25 mouse cellular contexts compared by ENCODE assay signal in the genomic region with DNA sequence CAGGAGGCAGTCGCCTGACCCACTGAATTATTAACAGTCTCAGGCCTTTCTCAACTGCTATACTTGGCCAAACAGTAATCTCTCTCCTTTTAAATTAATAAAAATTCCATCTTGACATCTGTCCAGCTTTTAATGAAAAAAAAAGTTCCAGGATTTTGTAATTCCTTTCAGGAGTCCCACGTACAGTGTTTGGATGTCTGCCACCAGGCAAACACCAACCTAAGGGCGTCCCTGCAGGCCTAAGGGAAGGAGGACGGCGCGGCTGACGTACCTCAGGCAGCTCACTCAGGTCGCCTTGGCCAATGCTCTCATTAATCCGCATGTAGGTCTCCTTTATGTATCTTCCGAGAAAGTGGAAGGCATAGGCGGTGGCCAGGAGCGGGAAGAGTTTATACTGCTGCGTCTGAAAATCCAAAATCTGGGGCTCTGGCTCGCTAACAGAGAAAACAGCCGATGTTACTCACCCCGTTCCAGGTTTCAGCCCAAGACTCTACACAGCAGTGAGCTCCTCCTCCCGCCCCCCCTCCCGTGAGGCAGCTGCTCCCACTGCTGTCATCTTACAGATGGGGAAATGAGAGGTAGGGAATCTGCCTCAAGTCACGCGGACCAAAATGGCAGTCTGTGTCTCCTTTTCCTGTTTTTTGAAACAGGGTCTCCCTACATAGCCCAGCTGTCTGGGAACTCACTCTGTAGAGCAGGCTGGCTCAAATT. TPM values are rescaled to one million over a fixed set of nuclear protein-coding genes. Genes with fewer than 3 reads are reported as not detected.
DNase-seq lines count a peak whose midpoint lies in the region; ATAC-seq and TF ChIP-seq lines count a peak whose summit lies in the region.
"Had no signal": no experiment of that assay in that cellular context is flagged by ENCODE, and none has a peak within 500 bp of the region (broad histone marks: within the 10 kb centered on the region; RNA-seq: fewer than 3 reads in every experiment).

No protein-coding gene starts in this region.

- H3K9ac ChIP-seq in midbrain, embryonic 13.5 days (replicated peaks): no peak overlapping the region
- H3K9ac ChIP-seq: embryonic facial prominence, embryonic 13.5 days; forebrain, embryonic 15.5 days; hindbrain, embryonic 13.5 days; neural tube, embryonic 12.5 days had no signal

- no peak for TF ChIP-seq CTCF in E14TG2a.4 (conservative IDR thresholded peaks at IDR 0.05; ENCODE audit: low read length)

- no peak overlapping the region for H3K27ac ChIP-seq in midbrain, embryonic 13.5 days
- H3K27ac ChIP-seq: embryonic facial prominence, embryonic 13.5 days; forebrain, embryonic 10.5 days; forebrain, embryonic 15.5 days; hindbrain, embryonic 13.5 days; midbrain, embryonic 10.5 days; neural tube, embryonic 12.5 days had no signal

- 91% methylated on average over 20 of the region's 20 CpGs for WGBS in midbrain, embryonic 13.5 days

- peaks cover 23% of the 10 kb centered on the region for H3K4me1 ChIP-seq in E14TG2a.4 (replicated peaks; ENCODE audit: low read depth, low read length)
- no peaks in the 10 kb centered on the region for H3K4me1 ChIP-seq in midbrain, embryonic 13.5 days (replicated peaks)
- H3K4me1 ChIP-seq: embryonic facial prominence, embryonic 13.5 days; forebrain, embryonic 10.5 days; forebrain, embryonic 15.5 days; hindbrain, embryonic 13.5 days; midbrain, embryonic 10.5 days; neural tube, embryonic 12.5 days had no signal

- H3K27me3 ChIP-seq in E14TG2a.4 (ENCODE audit: insufficient read depth, low read length): no peaks in the 10 kb centered on the region
- H3K27me3 ChIP-seq in midbrain, embryonic 13.5 days: no peaks in the 10 kb centered on the region
- H3K27me3 ChIP-seq: embryonic facial prominence, embryonic 13.5 days; forebrain, embryonic 15.5 days; hindbrain, embryonic 13.5 days; neural tube, embryonic 12.5 days had no signal

- peak overlapping the region; percentile 53; the same call in 1 of the 2 replicates for H3K4me3 ChIP-seq in E14TG2a.4 (replicated peaks; ENCODE audit: low read length)
- H3K4me3 ChIP-seq in midbrain, embryonic 13.5 days (replicated peaks): no peak overlapping the region
- H3K4me3 ChIP-seq: embryonic facial prominence, embryonic 13.5 days; forebrain, embryonic 10.5 days; forebrain, embryonic 15.5 days; hindbrain, embryonic 13.5 days; midbrain, embryonic 10.5 days; myocyte; neural tube, embryonic 12.5 days had no signal

- peaks cover 75% of the 10 kb centered on the region for H3K36me3 ChIP-seq in E14TG2a.4 (ENCODE audit: insufficient read depth, low read length)
- H3K36me3 ChIP-seq in midbrain, embryonic 13.5 days: peaks cover 94% of the 10 kb centered on the region

- intact Hi-C loops in heart, postnatal 25 days (cut with DNase I): no loop called here

- ATAC-seq in frontal cortex, adult (ENCODE audit: low TSS enrichment): peak; percentile 73; the same call in 1 of the 2 replicates
- no peak for ATAC-seq in midbrain, embryonic 13.5 days
- ATAC-seq: forebrain, embryonic 15.5 days; intestine, postnatal 0 days had no signal

- no peak for DNase-seq in frontal cortex, postnatal 14 days (ENCODE audit: low spot score in 2 of 2)
- peak; percentile 63 to 77 for DNase-seq in lung, adult 18-20 months
- DNase-seq in lung, postnatal 14 days: peak; percentile 42
- DNase-seq in heart, postnatal 25 days (ENCODE audit: low spot score): no peak
- no peak for DNase-seq in layer of hippocampus, postnatal 14 days (ENCODE audit: low spot score in 2 of 2)
- DNase-seq: cerebellum, adult 11-12 months; cerebellum, adult 9-11 months; heart, postnatal 36 days; kidney, postnatal 4 days; layer of hippocampus, postnatal 36 days; liver; right cerebral cortex, adult 18-20 months; spleen, adult 18-20 months; thymus, postnatal 14 days had no signal

- no peak overlapping the region for H3K4me2 ChIP-seq in midbrain, embryonic 13.5 days (replicated peaks)
- H3K4me2 ChIP-seq: embryonic facial prominence, embryonic 13.5 days; forebrain, embryonic 15.5 days; hindbrain, embryonic 13.5 days; neural tube, embryonic 12.5 days had no signal

- H3K9me3 ChIP-seq in E14TG2a.4 (ENCODE audit: low read length): no peaks in the 10 kb centered on the region
- H3K9me3 ChIP-seq in midbrain, embryonic 13.5 days: no peaks in the 10 kb centered on the region
- H3K9me3 ChIP-seq: embryonic facial prominence, embryonic 13.5 days; forebrain, embryonic 10.5 days; forebrain, embryonic 15.5 days; hindbrain, embryonic 13.5 days; midbrain, embryonic 10.5 days; neural tube, embryonic 12.5 days had no signal

RNA-seq across cellular contexts. Expression of gene Fbf1, which starts 10.6 kb away (rescaled TPM):
- polyA plus RNA-seq in midbrain, embryonic 13.5 days (2015; fragmentation: Nextera tagmentation; extraction: Ambion mirVana): 69.1 and 76.5 TPM in 2 replicates
- total RNA-seq in heart, postnatal 25 days (2021): 10 to 100 TPM; 16.1 to 17.2 TPM
- total RNA-seq in layer of hippocampus, postnatal 14 days (2021): 100 to 1,000 TPM in 1 of 2 experiments, 10 to 100 TPM in 1; 87.9 to 102 TPM

RNA-seq across cellular contexts. Expression of gene Ten1, which starts 20.1 kb away (rescaled TPM):
- polyA plus RNA-seq in midbrain, embryonic 13.5 days (2015; fragmentation: Nextera tagmentation; extraction: Ambion mirVana): 78.4 and 88.2 TPM in 2 replicates
- 10 to 100 TPM; 15.5 to 19.3 TPM for total RNA-seq in heart, postnatal 25 days (2021)
- total RNA-seq in layer of hippocampus, postnatal 14 days (2021): 10 to 100 TPM; 42.9 to 53.7 TPM

RNA-seq across cellular contexts. Expression of gene Acox1, which starts 20.3 kb away (rescaled TPM):
- polyA plus RNA-seq in midbrain, embryonic 13.5 days (2015; fragmentation: Nextera tagmentation; extraction: Ambion mirVana): 50.3 and 51.0 TPM in 2 replicates
- 100 to 1,000 TPM; 123 to 137 TPM for total RNA-seq in heart, postnatal 25 days (2021)
- total RNA-seq in layer of hippocampus, postnatal 14 days (2021): 100 to 1,000 TPM; 123 to 125 TPM

RNA-seq across cellular contexts. Expression of gene Mrpl38, which starts 39.9 kb away (rescaled TPM):
- 76.2 and 78.3 TPM in 2 replicates for polyA plus RNA-seq in midbrain, embryonic 13.5 days (2015; fragmentation: Nextera tagmentation; extraction: Ambion mirVana)
- total RNA-seq in heart, postnatal 25 days (2021): 10 to 100 TPM; 62.5 to 66.0 TPM
- 10 to 100 TPM; 55.3 to 63.7 TPM for total RNA-seq in layer of hippocampus, postnatal 14 days (2021)

RNA-seq across cellular contexts. Expression of gene Trim65, which starts 47.6 kb away (rescaled TPM):
- polyA plus RNA-seq in midbrain, embryonic 13.5 days (2015; fragmentation: Nextera tagmentation; extraction: Ambion mirVana): 1.3 and 1.8 TPM in 2 replicates
- 1 to 10 TPM; 6.1 to 8.4 TPM for total RNA-seq in heart, postnatal 25 days (2021)
- 1 to 10 TPM; 6.0 to 6.6 TPM for total RNA-seq in layer of hippocampus, postnatal 14 days (2021)

Comparison
In these comparisons a context has a peak if more than half of its experiments do, and no peak if none do; other contexts are left out.
1. DNase-seq: peak in lung, adult 18-20 months (2 of 2) and lung, postnatal 14 days (single experiment); none in frontal cortex, postnatal 14 days (0 of 2), heart, postnatal 25 days (single experiment) and layer of hippocampus, postnatal 14 days (0 of 2).
2. RNA of gene Fbf1, which starts 10.6 kb away (total RNA-seq): 87.9 to 102 TPM in layer of hippocampus, postnatal 14 days; 16.1 to 17.2 TPM in heart, postnatal 25 days; every median in the first group is over 4 times any median in the second.